Comparison of ENCODE assay signal across 25 mouse cellular contexts in genomic region chr15:93368558-93368957, GRCm38 (mm10). TPM values are rescaled to one million over a fixed set of nuclear protein-coding genes. Genes with fewer than 3 reads are reported as not detected.
A peak's percentile ranks its signal among the peaks of the same experiment; 100 is the strongest.
DNase-seq lines count a peak whose midpoint lies in the region; ATAC-seq lines count a peak whose summit lies in the region.
"Had no signal": no experiment of that assay in that cellular context is flagged by ENCODE, and none has a peak within 500 bp of the region (broad histone marks: within the 10 kb centered on the region; RNA-seq: fewer than 3 reads in every experiment).

No protein-coding gene starts in this region.

- H3K9me3 ChIP-seq in heart, embryonic 15.5 days (replicated peaks), result no peaks in the 10 kb centered on the region
- no peaks in the 10 kb centered on the region for H3K9me3 ChIP-seq in heart, embryonic 11.5 days (replicated peaks; ENCODE audit: control insufficient read depth, low read length)
- no peaks in the 10 kb centered on the region for H3K9me3 ChIP-seq in kidney, embryonic 16.5 days (ENCODE audit: low read length)
- H3K9me3 ChIP-seq: embryonic facial prominence, embryonic 15.5 days; forebrain, embryonic 15.5 days; G1E; heart, embryonic 10.5 days; hindbrain, embryonic 15.5 days; limb, embryonic 10.5 days; liver, embryonic 15.5 days; neural tube, embryonic 15.5 days had no signal

- peak; percentile 7 for DNase-seq in lung, postnatal 10 days
- DNase-seq in lung, postnatal 14 days, result no peak
- peak; percentile 26 to 46 for DNase-seq in kidney, postnatal 4 days
- no peak for DNase-seq in right cerebral cortex, postnatal 4 days
- no peak for DNase-seq in cerebellum, adult 11-12 months
- DNase-seq: adrenal gland, postnatal 14 days; B cell, adult 2 months; cerebellum, adult 9-10 months; liver; thymus, adult 2 months had no signal

- H3K27ac ChIP-seq in heart, embryonic 15.5 days, result no peak overlapping the region
- H3K27ac ChIP-seq in heart, embryonic 11.5 days (ENCODE audit: low read depth, low read length), result no peak overlapping the region
- no peak overlapping the region for H3K27ac ChIP-seq in kidney, embryonic 16.5 days (ENCODE audit: low read length)
- H3K27ac ChIP-seq: embryonic facial prominence, embryonic 15.5 days; forebrain, embryonic 15.5 days; heart, embryonic 10.5 days; hindbrain, embryonic 15.5 days; limb, embryonic 10.5 days; liver, embryonic 15.5 days; neural tube, embryonic 15.5 days; stomach, postnatal 0 days had no signal

- WGBS in heart, embryonic 15.5 days, result 56% methylated on average over 9 of the region's 9 CpGs
- WGBS in heart, embryonic 11.5 days (ENCODE audit: insufficient replicate concordance), result 65% methylated on average over 9 of the region's 9 CpGs
- 12% methylated on average over 9 of the region's 9 CpGs for WGBS in kidney, embryonic 16.5 days

- H3K27me3 ChIP-seq in heart, embryonic 15.5 days, result no peaks in the 10 kb centered on the region
- no peaks in the 10 kb centered on the region for H3K27me3 ChIP-seq in heart, embryonic 11.5 days (ENCODE audit: control insufficient read depth, insufficient read depth, low read length)
- no peaks in the 10 kb centered on the region for H3K27me3 ChIP-seq in kidney, embryonic 16.5 days (ENCODE audit: insufficient read depth, low read length)
- H3K27me3 ChIP-seq: CH12.LX; embryonic facial prominence, embryonic 15.5 days; forebrain, embryonic 15.5 days; hindbrain, embryonic 15.5 days; liver, embryonic 15.5 days; neural tube, embryonic 15.5 days had no signal

- H3K4me3 ChIP-seq in heart, embryonic 15.5 days, result no peak overlapping the region
- H3K4me3 ChIP-seq in heart, embryonic 11.5 days (ENCODE audit: low read depth, low read length), result no peak overlapping the region
- no peak overlapping the region for H3K4me3 ChIP-seq in kidney, embryonic 16.5 days (ENCODE audit: low read length)
- H3K4me3 ChIP-seq: embryonic facial prominence, embryonic 15.5 days; forebrain, embryonic 15.5 days; heart, embryonic 10.5 days; hindbrain, embryonic 15.5 days; limb, embryonic 10.5 days; liver, embryonic 15.5 days; neural tube, embryonic 15.5 days had no signal

- ATAC-seq in heart, embryonic 15.5 days (replicated peaks; ENCODE audit: insufficient number of reproducible peaks, insufficient read depth, low FRiP score, low read depth), result no peak
- no peak for ATAC-seq in heart, embryonic 11.5 days (replicated peaks; ENCODE audit: insufficient number of reproducible peaks, low FRiP score, low TSS enrichment)
- peak; percentile 89 for ATAC-seq in kidney, embryonic 16.5 days (ENCODE audit: low FRiP score, low TSS enrichment)
- ATAC-seq: activated CD4-positive, CD25-positive, alpha-beta regulatory T cell, adult 4 months; forebrain, embryonic 15.5 days had no signal

- no peaks in the 10 kb centered on the region for H3K36me3 ChIP-seq in heart, embryonic 15.5 days
- no peaks in the 10 kb centered on the region for H3K36me3 ChIP-seq in heart, embryonic 11.5 days (ENCODE audit: control insufficient read depth, insufficient read depth, low read length)
- no peaks in the 10 kb centered on the region for H3K36me3 ChIP-seq in kidney, embryonic 16.5 days (ENCODE audit: insufficient read depth, low read length)
- H3K36me3 ChIP-seq: embryonic facial prominence, embryonic 15.5 days; forebrain, embryonic 15.5 days; G1E; heart, embryonic 10.5 days; hindbrain, embryonic 15.5 days; limb, embryonic 10.5 days; liver, embryonic 15.5 days; neural tube, embryonic 15.5 days had no signal

- H3K4me2 ChIP-seq in heart, embryonic 15.5 days, result 0 out of 2 replicates have a peak overlapping the region, but pooled peaks have one; percentile 20
- no peak overlapping the region for H3K4me2 ChIP-seq in heart, embryonic 11.5 days
- H3K4me2 ChIP-seq in kidney, embryonic 16.5 days (replicated peaks; ENCODE audit: low read depth, low read length), result peak overlapping the region; percentile 38
- H3K4me2 ChIP-seq: embryonic facial prominence, embryonic 15.5 days; forebrain, embryonic 15.5 days; hindbrain, embryonic 15.5 days; liver, embryonic 15.5 days; midbrain, embryonic 11.5 days; neural tube, embryonic 15.5 days had no signal

- H3K9ac ChIP-seq in heart, embryonic 15.5 days, result no peak overlapping the region
- H3K9ac ChIP-seq in heart, embryonic 11.5 days (ENCODE audit: low read depth, low read length), result no peak overlapping the region
- 0 out of 2 replicates have a peak overlapping the region, but pooled peaks have one; percentile 22 for H3K9ac ChIP-seq in kidney, embryonic 16.5 days (replicated peaks; ENCODE audit: low read length)
- H3K9ac ChIP-seq: embryonic facial prominence, embryonic 15.5 days; forebrain, embryonic 15.5 days; hindbrain, embryonic 15.5 days; liver, embryonic 15.5 days; neural tube, embryonic 15.5 days had no signal

- no peaks in the 10 kb centered on the region for H3K4me1 ChIP-seq in heart, embryonic 15.5 days (replicated peaks)
- no peaks in the 10 kb centered on the region; the same call in 1 of the 2 replicates for H3K4me1 ChIP-seq in heart, embryonic 11.5 days (ENCODE audit: control insufficient read depth, insufficient read depth, low read length)
- peaks cover 10% of the 10 kb centered on the region for H3K4me1 ChIP-seq in kidney, embryonic 16.5 days (ENCODE audit: insufficient read depth, low read length)
- H3K4me1 ChIP-seq: embryonic facial prominence, embryonic 15.5 days; forebrain, embryonic 15.5 days; heart, embryonic 10.5 days; hindbrain, embryonic 15.5 days; neural tube, embryonic 15.5 days had no signal

RNA-seq across cellular contexts. Expression of gene Zcrb1, which starts 29.6 kb away (rescaled TPM):
- 99.7 and 115 TPM in 2 replicates for polyA plus RNA-seq in heart, embryonic 15.5 days (2015; fragmentation: Nextera tagmentation; extraction: Ambion mirVana)
- polyA plus RNA-seq in heart, embryonic 11.5 days (2014; fragmentation: Nextera tagmentation; extraction: Ambion mirVana), result 125 and 135 TPM in 2 replicates
- polyA plus RNA-seq in kidney, embryonic 16.5 days (2015; fragmentation: Nextera tagmentation; extraction: Ambion mirVana), result 115 and 118 TPM in 2 replicates

RNA-seq across cellular contexts. Expression of gene Pphln1, which starts 29.6 kb away (rescaled TPM):
- polyA plus RNA-seq in heart, embryonic 15.5 days (2015; fragmentation: Nextera tagmentation; extraction: Ambion mirVana), result 31.9 and 35.3 TPM in 2 replicates
- 35.3 and 43.3 TPM in 2 replicates for polyA plus RNA-seq in heart, embryonic 11.5 days (2014; fragmentation: Nextera tagmentation; extraction: Ambion mirVana)
- polyA plus RNA-seq in kidney, embryonic 16.5 days (2015; fragmentation: Nextera tagmentation; extraction: Ambion mirVana), result 41.3 and 53.1 TPM in 2 replicates

RNA-seq across cellular contexts. Expression of gene Yaf2, which starts 31.8 kb away (rescaled TPM):
- polyA plus RNA-seq in heart, embryonic 15.5 days (2015; fragmentation: Nextera tagmentation; extraction: Ambion mirVana), result 72.3 and 74.5 TPM in 2 replicates
- polyA plus RNA-seq in heart, embryonic 11.5 days (2014; fragmentation: Nextera tagmentation; extraction: Ambion mirVana), result 119 and 124 TPM in 2 replicates
- 61.5 and 85.8 TPM in 2 replicates for polyA plus RNA-seq in kidney, embryonic 16.5 days (2015; fragmentation: Nextera tagmentation; extraction: Ambion mirVana)

Comparison
In these comparisons a context has a peak if more than half of its experiments do, and no peak if none do; other contexts are left out.
1. DNase-seq: peak in lung, postnatal 10 days (single experiment) and kidney, postnatal 4 days (2 of 2); none in lung, postnatal 14 days (single experiment), right cerebral cortex, postnatal 4 days (single experiment) and cerebellum, adult 11-12 months (single experiment).